Mouse (Mus musculus): Measurements from ENCODE around the gene Cdc27.

Cdc27 gene

DNA sequence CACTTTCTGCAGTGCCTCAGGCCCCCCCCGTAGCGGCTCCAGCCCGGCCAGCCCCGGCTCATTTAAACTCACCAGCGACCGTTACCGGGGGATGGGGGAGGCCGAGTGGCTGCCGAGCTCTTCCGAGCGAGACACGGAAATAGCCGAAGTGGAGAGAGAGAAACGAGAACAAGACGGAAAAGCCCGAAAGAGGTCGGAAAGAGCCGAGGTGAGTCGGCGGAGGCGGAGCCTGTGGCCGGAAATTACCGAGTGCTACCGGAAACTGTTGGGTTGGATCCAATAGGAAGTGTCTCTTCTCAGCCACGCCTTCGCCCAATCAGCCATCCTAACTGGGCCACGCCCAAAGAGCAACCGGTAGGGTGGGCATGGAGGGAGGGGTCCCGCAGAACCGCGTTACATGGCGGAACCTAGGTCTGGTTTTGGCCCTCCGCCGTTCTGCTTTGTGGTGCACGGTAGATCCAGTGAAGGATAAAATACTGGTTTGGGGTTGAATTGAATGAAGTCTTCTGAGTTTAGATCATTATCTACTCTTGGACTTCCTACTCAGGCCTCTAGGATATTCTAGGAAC, at the start of gene Cdc27, which contains the start of gene Myl4:
Gene Cdc27 (minus strand): TSS at position 215 of the 569 bp plus-strand sequence.
Gene Myl4 (plus strand): TSS at position 258 of the 569 bp plus-strand sequence.
- DNase-seq (ENCODE audit: low spot score in 2 of 2), result peak; percentile 98 to 99

DNA sequence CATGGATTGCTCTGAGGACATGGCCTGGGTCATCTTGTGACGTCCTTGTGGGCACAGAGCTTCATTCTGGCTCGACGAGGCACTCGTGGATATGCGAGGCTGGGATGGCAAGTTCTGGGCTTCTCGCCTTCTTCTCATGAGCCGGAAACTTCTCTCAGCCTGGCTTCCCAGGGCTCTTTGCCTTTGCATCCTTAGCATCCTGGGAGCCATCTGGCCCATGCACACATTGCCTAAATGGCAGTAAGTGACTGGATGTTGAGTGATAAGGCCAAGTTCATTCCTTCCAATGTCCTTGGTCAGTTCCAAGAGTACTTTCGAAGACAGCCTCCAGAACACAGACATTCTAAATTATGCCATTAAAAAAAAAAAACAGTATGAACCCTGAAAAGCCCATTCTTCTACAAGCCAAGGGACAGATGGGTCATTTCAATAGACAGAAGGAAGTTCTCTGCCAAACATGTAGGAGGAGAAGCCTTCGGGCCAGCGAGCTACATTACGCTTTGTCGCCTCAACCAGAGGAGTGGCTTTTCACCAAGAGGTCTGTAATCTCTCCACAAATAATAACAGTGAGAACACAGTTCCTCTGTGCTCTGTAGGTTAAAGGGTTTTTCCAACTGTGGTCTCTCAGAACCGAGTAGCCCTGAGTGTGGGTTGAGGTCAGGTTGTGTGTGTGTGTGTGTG, 49.0 kb upstream of the Cdc27 start:
- DNase-seq (ENCODE audit: low spot score in 2 of 2), result no peak

DNA sequence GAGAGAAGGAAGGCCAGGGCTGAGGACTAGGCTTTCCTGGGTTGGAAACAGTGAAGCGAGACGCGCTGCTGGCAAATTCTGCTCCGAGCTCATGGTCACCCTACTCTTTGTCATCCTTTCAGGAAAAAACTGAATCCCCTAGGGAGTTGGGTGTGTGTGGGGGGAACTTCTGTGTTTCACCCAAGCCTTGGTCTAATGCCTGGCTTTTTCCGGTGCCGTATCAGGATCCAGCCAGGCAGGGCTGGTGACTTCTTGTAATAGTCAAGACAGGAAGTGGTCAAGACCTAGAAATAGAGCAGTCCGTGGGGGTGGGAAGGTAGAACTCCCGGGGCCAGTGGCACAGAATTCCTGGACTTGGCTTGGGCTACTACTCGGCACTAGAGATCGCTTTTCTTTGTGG, 45.9 kb upstream of the Cdc27 start:
- DNase-seq (ENCODE audit: low spot score in 2 of 2), result no peak

DNA sequence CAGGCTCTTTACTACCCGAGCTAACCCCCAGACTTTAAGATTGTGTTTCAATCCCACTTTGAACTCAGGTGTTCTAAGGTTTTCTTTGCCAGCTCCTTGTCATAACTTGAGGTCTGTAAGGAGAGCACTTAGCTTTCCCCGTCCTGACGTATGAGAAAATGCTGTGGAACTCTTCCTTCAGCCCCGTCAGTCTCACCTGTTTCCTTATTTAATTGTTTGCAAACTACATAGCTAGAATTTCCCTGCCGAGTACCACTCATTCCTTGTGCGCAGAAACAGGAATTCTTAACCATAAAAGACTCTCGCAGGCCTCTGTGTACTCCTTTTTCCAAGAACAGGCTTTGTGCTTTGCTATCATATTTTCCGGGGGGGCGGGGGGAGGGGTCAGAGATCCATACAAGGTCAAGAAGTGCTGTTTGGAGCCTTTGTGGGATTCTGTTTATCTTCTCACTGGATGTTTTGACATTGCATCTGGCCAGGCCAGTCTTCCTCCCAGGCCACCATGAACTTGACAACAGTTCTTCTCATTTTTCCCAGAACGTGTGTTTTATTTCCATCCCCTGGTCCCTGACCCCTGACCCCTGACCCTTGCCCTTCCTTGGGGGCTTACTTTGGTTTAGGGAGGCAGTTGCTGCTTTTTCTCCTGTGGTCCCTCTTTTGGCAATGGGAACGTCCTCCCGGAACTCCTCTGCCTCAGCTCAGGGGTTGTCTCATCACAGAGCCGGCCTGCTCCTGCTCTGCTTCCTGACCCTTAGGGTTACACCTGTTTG, 41.8 kb upstream of the Cdc27 start:
- DNase-seq (ENCODE audit: low spot score in 2 of 2), result no peak

DNA sequence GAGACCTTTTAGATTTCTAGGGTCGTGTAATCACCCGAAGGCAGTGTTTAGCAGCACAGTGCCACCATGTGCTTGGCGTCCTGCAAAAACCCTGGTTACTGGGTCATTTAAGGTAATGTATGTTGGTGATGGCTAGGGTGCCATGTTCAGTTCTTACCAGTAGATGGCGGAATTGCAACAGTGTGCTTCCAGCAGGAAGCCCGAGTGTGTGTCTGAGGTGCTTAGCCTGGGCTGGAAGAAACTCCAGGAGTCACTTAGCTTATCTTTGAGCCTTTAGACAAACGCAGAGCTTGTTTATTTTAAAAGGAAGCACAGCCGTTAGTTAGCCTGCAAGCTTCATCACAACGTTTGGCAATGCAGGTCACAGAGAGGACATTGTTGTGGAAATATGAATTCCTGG, 39.7 kb upstream of the Cdc27 start:
- DNase-seq (ENCODE audit: low spot score in 2 of 2), result peak; percentile 76 to 86

DNA sequence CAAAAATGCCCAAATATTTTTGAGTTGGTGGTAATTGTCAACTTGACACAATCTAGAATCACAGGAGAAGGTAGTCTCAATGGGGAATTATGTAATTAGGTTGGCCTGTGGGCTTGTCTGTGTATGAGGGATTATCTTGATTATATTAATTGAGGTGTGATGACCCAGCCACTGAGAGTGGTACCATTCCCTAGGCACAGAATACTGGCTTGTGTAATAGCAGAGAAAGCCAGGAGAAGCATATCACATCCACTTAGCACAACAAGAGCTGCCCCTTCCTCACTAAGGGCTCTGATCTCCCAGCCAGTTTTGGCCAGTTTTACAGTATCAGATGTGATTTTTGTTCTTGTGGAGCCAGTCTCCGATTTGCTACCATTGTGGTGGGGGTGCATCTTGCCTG, 39.1 kb upstream of the Cdc27 start:
- no peak for DNase-seq (ENCODE audit: low spot score in 2 of 2)

DNA sequence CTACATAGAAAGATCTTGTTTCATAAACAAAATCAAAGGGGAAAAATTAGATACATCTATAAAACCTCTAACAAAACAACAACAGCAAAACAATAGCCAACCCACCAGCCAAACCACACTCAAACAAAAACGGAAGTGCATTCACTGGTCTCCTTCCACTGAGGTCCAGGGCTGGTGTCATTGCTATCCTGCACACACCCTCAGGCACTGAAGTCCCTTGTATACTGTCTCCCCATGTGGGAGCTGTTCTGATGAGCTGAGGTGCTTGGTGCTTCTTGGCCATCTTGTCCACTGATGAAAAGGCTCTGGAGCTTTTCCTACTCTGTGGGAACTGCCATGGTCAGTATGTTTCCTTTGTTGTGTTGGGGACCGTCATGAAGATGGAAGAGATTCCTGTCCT, 38.1 kb upstream of the Cdc27 start:
- DNase-seq (ENCODE audit: low spot score in 2 of 2), result no peak

DNA sequence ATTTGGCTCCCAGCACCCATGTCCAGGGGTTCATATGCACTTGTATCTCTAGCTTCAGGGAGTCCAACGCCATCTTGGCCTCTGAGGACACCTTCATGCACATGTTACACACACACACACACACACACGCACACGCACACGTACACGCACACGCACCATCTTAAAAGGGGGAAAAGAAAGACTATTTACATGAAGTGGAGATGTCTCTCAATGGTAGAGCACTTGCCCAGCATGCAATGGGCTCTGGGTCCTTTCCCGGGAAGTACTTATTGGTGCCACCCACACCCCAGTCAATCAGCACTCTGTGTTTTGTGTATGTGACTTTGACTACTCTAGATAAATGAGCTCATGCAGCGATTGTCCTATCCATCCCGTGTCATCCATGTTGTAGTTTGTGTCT, 37.5 kb upstream of the Cdc27 start:
- DNase-seq (ENCODE audit: low spot score in 2 of 2), result no peak

DNA sequence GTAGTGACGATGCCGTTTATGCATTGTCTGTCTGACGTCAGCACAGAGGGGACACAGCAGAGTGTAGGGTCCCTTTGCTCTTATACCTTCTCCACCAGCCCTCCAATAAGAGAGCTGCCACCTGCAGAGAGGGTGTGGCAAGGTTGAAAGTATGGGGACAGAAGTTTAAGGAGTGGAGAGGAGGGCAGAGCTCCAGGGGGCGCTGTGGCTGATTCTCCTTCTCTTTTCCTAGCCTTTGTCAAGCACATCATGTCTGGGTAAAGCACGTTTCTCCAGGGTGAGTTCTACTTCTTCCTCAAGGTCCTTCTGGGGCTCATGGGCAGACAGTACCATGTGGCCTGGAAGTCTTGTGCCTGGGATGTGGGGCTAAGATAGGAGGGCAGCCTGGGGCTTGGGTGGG, 35.1 kb upstream of the Cdc27 start:
- DNase-seq (ENCODE audit: low spot score in 2 of 2), result no peak

DNA sequence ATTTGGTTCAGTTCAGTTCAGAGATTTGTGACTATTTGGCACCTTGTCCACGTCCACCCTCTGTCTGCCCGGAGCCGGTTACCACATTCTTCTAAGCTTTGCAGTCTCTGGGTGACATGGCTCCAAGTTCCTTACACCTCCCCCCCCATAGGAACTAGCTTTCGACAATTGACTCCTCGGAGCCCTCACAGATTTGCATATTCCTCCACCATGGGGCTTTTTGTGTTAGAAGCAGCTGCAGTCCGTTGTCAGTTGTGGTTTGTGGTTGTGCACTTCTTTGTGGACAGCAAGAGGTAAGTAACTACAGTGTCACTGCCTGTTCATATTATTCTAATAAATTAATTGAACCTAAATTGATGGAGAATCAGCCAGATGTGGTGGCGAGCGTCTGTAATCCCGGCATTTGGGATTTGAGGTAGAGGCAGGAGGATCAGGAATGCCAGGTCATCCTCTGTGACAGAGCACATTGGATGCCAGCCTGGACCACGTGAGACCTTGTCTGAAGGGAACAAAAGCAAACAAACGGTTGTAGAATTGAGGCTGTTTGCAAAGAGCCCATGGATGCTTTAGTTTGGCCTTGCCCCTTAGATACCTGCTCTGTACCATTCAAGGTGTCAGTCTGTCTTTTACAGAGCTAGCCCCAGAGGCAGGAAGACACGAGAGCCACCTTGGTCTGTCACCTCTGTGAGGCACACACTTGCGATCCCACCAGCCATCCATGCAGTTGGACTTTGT, 32.4 kb upstream of the Cdc27 start:
- DNase-seq (ENCODE audit: low spot score in 2 of 2), result no peak

DNA sequence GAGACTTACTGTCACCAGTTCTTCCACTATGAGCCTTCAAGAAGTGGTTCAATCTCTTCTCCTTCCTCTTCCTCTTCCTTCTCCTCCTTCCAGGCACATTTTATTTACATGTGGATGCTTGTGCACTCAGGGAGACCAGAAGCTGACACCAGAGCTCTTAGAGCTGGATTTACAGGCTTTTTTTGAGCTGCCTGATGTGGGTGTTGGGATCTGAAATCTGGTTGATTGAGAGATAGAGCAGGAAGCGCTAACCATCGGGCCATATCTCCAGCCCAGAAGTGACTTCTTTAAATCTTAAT, 31.8 kb upstream of the Cdc27 start:
- DNase-seq (ENCODE audit: low spot score in 2 of 2), result no peak

DNA sequence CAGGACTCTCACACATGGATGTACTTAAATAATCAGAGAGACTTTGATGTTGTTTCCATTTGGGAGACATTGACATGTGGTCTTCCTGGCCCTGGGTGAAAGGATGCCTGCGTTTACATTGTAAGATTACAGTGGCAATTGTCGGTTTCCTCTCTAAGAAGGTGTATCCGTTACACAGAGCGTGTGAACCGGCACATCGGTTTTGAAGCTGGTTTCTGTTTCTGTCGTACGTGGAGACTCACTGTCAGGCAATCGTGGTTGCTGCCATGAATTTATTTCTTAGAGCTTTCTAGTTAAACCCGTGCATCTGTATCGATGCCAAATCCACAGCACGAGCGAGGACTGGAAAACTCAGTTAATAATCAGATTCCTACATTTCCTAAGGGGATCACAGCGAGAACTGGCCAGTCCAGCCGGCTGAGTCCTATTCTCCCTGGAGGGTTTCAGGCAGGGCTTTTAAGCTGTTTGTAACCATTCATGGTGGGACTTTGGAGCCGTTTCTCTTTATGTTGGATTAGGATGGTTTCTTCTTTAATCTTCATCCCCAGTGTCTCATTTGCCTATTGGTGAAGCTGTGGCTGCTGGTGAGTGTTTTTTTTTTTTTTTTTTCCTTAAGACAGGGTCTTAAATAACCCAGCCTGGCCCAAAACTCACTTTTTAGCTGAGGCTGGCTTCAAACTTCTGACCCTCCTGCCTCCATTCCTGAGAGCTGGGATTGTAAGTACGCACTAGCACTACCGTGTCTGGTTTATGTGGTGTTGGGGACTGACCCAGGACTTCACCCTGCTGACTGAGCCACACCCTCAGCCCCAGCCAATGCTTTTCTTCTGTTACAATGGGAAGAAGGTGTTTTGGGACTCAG, 31.3 kb upstream of the Cdc27 start:
- no peak for DNase-seq (ENCODE audit: low spot score in 2 of 2)

DNA sequence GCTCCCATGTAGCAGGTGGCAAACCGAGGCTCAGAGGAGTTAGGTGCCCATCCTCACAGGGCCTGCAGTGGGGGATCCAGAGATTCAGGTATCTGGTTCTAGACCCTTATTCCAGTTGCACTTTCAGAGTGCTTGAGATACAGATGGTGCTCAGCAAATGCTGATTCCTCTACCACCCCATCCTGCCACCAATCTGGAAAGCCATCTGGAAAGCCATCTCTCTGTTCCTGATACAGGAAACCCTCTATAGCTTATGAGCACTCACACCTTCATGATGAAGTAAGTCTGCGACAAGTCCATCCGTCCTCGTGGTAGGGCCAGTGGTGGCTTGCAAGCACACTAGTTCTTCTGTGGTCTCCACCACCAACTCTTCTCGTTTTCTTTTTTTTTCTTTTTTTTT, 30.2 kb upstream of the Cdc27 start:
- DNase-seq (ENCODE audit: low spot score in 2 of 2), result no peak

DNA sequence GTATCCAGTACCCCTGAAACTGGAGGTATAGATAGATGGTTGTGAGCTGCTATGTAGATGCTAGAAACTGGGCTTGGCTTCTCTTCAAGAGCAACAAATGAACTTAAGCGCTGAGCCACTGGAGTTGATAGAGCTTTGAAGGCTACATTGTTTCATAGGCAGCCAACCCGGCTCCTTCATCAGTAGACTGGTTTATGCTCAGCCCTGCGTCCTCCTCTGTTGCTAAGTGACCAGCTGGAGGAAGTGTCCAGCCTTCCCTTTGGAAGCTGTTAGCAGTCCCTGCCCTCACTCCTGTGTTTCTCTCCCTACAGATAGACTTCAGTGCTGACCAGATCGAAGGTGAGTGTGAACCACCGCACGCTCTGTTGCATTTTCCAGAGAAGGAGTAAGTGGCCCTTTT, 29.7 kb upstream of the Cdc27 start:
- DNase-seq (ENCODE audit: low spot score in 2 of 2), result no peak

DNA sequence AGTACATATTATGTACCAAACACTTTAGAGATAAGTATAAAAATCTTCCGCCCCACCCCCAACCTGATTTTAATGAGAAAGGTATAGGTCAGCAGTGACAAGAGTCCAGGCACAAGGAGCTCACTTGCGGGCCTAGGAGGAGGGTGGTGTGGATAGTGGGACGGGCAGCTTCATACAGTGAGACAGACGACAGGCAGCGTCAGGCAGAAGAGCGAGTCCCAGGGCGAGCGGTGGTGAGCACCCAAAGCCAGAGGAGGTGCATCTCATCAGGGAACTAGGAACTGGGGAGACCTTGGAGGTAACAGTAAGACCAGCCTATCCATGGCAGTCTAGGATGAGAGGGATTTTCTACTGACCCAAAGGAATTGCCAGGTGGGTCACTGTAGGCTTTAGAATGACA, 29.2 kb upstream of the Cdc27 start:
- no peak for DNase-seq (ENCODE audit: low spot score in 2 of 2)

DNA sequence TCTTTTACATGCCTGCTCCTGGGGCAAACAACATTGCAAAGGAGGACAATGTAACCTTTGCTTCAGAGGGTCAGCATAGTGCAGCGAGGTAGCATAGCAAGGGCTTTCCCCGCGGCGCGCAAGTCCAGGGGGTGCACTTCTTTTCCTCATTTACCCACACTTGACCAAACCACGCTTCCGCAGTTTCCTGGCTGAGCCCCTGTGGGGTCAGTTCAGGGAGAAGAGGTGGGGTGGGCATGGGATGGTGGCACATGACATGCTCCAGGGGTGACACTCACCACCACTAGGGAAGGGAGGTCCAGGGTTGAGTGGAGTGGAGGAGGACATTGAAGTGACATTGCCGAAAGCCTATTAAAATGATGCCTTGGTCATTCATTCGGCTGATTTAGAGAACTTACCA, 28.7 kb upstream of the Cdc27 start:
- no peak for DNase-seq (ENCODE audit: low spot score in 2 of 2)

DNA sequence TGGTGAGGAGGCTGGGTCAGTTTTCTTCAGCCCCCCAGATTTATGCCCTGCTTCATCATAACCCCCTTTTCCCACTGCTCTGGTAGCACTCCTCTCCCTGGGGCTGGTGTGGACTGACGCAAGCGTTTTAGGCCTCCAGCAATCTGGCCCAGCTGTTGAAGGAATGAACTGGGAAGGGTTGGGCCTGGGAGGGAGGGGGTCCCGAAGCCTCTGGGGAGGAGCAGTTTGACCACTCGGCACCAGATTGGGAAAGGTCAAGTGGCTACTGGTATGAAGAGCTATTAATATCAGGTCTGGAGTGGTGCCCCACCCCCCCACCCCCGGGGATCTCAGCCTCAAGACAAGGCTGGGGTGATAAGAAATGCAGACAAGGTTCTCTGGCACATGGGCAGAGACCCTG, 27.7 kb upstream of the Cdc27 start:
- DNase-seq (ENCODE audit: low spot score in 2 of 2), result no peak

DNA sequence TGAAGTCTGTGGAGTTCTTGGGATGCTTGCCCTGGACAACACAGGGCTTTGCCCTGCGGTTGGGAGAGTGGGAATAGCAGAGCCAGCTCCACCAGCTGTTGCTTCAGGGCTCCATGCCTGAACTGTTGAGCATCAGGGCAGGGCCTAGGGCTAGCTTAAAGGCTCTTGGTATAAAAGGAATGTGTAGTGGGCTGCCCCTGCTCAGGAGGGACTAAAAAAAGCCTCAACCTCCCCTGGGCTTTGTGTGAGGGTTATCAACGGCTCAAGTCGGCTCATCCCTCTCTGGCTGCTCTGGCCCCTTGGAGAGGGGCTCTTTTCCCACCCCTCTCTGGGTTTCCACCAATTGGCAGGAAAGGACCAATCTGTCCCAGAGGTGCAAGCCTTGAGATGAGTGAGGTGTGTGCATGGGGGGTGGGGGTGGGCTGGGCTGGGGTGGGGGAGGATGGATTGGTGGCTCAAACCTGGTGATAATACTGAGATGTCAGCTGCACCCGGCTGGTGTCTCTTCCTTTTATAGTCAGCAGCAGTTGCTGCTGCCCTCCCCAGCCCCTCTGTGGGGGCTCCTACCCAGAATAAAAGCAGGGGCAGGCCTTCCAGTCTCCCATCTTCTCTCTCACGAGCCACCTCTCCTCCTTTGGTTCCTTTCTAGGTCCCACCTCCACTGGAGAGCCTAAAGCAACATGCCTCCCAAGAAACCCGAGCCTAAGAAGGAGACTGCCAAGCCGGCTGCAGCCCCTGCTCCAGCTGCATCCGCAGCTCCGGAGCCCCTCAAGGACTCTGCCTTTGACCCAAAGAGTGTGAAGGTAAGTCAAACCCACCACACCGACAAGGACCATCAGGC, 26.6 kb upstream of the Cdc27 start:
- no peak for DNase-seq (ENCODE audit: low spot score in 2 of 2)

DNA sequence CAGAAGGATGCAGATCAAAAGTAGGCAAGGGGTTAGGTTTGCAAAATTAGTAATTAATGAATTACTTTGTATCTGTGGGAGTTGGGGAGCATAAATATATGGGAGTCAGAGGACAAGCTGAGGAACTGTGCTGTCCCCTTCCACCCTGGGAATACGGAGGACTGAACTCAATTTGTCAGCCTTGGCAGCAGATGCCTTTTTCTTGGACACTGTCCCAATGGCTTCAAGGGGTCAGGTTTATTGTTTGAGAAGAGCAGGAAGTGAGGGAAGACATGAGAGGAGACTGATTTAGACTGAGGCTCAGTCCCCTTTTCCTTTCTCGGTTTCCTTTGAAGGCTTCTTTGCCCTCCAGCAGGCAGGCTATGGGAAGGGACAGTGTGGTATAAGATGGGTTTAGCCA, 22.1 kb upstream of the Cdc27 start:
- DNase-seq (ENCODE audit: low spot score in 2 of 2), result no peak

DNA sequence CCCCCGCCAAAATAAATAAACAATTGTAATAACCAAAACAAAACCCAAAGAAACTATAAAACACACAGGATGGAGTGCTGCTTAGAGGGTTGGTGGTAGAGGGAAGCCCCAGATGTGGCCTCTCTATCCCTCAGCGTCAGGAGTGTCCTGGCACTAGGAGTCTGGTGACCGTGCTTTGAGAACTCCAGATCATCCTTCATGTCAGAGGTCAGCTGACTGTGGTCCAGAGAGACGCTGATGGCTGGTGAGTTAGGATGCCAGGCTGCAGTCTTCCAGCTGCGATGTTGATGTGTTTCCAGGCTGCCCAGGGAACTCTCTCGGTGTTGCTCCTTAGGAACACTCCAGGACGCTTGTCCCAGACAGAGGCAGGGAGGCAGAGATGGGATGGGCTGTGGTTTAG, 21.7 kb upstream of the Cdc27 start:
- no peak for DNase-seq (ENCODE audit: low spot score in 2 of 2)

DNA sequence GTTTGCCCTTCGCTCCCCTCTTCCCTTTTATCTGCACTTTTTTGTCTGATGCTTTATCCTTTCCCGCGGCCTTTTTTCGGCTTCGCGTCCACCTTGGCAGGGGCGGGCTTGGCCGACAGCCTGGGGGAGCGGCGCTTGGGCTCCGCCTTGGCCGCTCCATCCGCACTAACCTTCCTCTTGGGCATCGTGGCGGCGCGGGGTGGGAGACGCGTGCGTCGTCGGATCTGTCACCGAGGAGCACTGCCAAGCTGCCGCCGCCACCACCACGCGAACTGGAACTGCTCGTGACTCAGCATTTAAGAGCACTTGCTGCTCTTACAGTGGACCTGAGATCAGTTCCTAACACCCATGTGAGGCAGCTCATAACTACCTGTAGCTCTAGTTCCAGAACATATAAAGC, 21.0 kb upstream of the Cdc27 start:
- DNase-seq (ENCODE audit: low spot score in 2 of 2), result peak in 1 of 2 experiments; percentile 28
